Mouse (Mus musculus) heart, adult 2 months (tissue): Measurements from ENCODE around the gene Wdhd1. TPM values are rescaled to one million over a fixed set of nuclear protein-coding genes. Genes with fewer than 3 reads are reported as not detected.

Source experiments
- DNase-seq, 2 experiments: peaks; one replicate each; pipeline ENCODE4 v3.0.0; 2021
- H3K27ac ChIP-seq: fragments of 200-600 bp; 2 replicates; pipeline ENCODE4 v1.8.1; 2022
- H3K27me3 ChIP-seq: fragments of 200-500 bp; 2 replicates; pipeline ENCODE4 v1.6.1; 2012; ENCODE audit warnings: mild to moderate bottlenecking, low read length, inconsistent platforms, mixed read lengths; ENCODE audit not compliant: control insufficient read depth, insufficient read depth
- H3K36me3 ChIP-seq: fragments of 200-500 bp; 2 replicates; pipeline ENCODE4 v1.6.1; 2012; ENCODE audit warnings: low read length, inconsistent platforms; ENCODE audit not compliant: control insufficient read depth, insufficient read depth
- H3K4me1 ChIP-seq: fragments of 200-500 bp; 2 replicates; pipeline ENCODE4 v1.6.1; 2011; ENCODE audit warnings: low read length; ENCODE audit not compliant: control insufficient read depth, insufficient read depth
- H3K4me3 ChIP-seq: fragments of 200-600 bp; 2 replicates; pipeline ENCODE4 v1.8.1; 2022
- H3K79me2 ChIP-seq: fragments of 200-500 bp; replicated peaks from 2 replicates; pipeline ENCODE4 v1.6.1; 2012; ENCODE audit warnings: mild to moderate bottlenecking, inconsistent platforms, low read length, moderate library complexity, mixed read lengths; ENCODE audit not compliant: control insufficient read depth, insufficient read depth
- H3K9ac ChIP-seq: fragments of 200-500 bp; 2 replicates; pipeline ENCODE4 v1.6.1; 2012; ENCODE audit warnings: low read depth, mild to moderate bottlenecking, control low read depth, inconsistent platforms, low read length, mixed read lengths
- CTCF ChIP-seq: fragments of 200-600 bp; IDR thresholded peaks from 2 replicates; pipeline ENCODE4 v1.8.1; 2022; ENCODE audit warnings: antibody characterized with exemption, mild to moderate bottlenecking, moderate library complexity
- EP300 ChIP-seq: fragments of 200-500 bp; IDR thresholded peaks from 2 replicates; pipeline ENCODE4 v1.6.1; 2011; ENCODE audit warnings: low read depth, low read length, control low read depth; ENCODE audit not compliant: insufficient read depth
- POLR2A ChIP-seq: fragments of 200-500 bp; IDR thresholded peaks from 2 replicates; pipeline ENCODE4 v1.6.1; 2011; ENCODE audit warnings: mild to moderate bottlenecking, low read depth, low read length, control low read depth; ENCODE audit not compliant: insufficient read depth
- WGBS: fragments of 180-500 bp; shearing (Covaris S2); methylation state at CpG from one replicate; pipeline ENCODE4 v1.1.7; 2018; 5-methylcytosine and 5-hydroxymethylcytosine counted together
- intact Hi-C: fragments of 180-260 bp; cut with DNase I; formaldehyde crosslinking; loops from one replicate; pipeline ENCODE4 v1.15.1; 2025
- polyA plus RNA-seq: library from polyadenylated mRNA; depleted of rRNA; stranded (reverse); fragments of >200 nt; gene quantifications from 2 replicates; pipeline ENCODE4 v1.2.3, GENCODE M21; 2012
- total RNA-seq, 2 experiments: library from RNA; stranded (reverse); gene quantifications; 2 replicates each; pipeline ENCODE4 v1.2.3; 2021

The Wdhd1 gene
- total and polyA plus RNA-seq, 3 experiments, result 0.33 to 0.73 (median 0.48) TPM

GRCm38 (mm10) chr14:47275417-47275816, 1.2 kb downstream of the Wdhd1 start:
- Histone ChIP-seq H3K36me3 (peaks cover 2% of the 10 kb centered on the region; the same call in 1 of the 2 replicates), H3K4me1 (no peaks in the 10 kb centered on the region; the same call in 1 of the 2 replicates), H3K27ac (no peak overlapping the region), H3K9ac (no peak overlapping the region), H3K27me3 (no peaks in the 10 kb centered on the region), H3K4me3 (no peak overlapping the region), H3K79me2 (no peaks in the 10 kb centered on the region; the same call in 1 of the 2 replicates)
- 36% methylated on average over 3 of the region's 3 CpGs for WGBS
- no peak for TF ChIP-seq EP300
- DNase-seq, result no peak
- intact Hi-C loops, result loop anchor here (5.0 kb wide), 1 partner anchor 142 kb away; the partner anchor contains the start of gene Dlgap5

GRCm38 (mm10) chr14:47273751-47274150, 2.9 kb downstream of the Wdhd1 start:
- no peak overlapping the region for H3K27ac ChIP-seq
- TF ChIP-seq POLR2A, result no peak
- no peak for TF ChIP-seq EP300
- TF ChIP-seq CTCF, result no peak
- WGBS, result 92% methylated on average over 3 of the region's 3 CpGs
- no peaks in the 10 kb centered on the region; the same call in 1 of the 2 replicates for H3K4me1 ChIP-seq
- H3K79me2 ChIP-seq, result no peaks in the 10 kb centered on the region
- H3K4me3 ChIP-seq, result no peak overlapping the region
- H3K9ac ChIP-seq, result no peak overlapping the region
- H3K27me3 ChIP-seq, result no peaks in the 10 kb centered on the region
- intact Hi-C loops, result no loop called here
- H3K36me3 ChIP-seq, result peaks cover 2% of the 10 kb centered on the region; the same call in 1 of the 2 replicates
- no peak for DNase-seq

- TF ChIP-seq POLR2A (no peak), CTCF (no peak), EP300 (no peak)
Measured at GRCm38 (mm10) chr14:47269706-47270105, 7.0 kb downstream of the Wdhd1 start.

GRCm38 (mm10) chr14:47269056-47269455, 7.6 kb downstream of the Wdhd1 start:
- Histone ChIP-seq H3K27me3 (no peaks in the 10 kb centered on the region), H3K9ac (no peak overlapping the region), H3K4me1 (no peaks in the 10 kb centered on the region), H3K79me2 (no peaks in the 10 kb centered on the region), H3K27ac (no peak overlapping the region), H3K36me3 (no peaks in the 10 kb centered on the region), H3K4me3 (no peak overlapping the region)
- DNase-seq, result no peak
- TF ChIP-seq POLR2A (no peak), EP300 (no peak), CTCF (no peak)
- 96% methylated on average over 4 of the region's 4 CpGs for WGBS
- intact Hi-C loops, result no loop called here

More at GRCm38 (mm10) chr14:47269706-47270105, 7.0 kb downstream of the Wdhd1 start:
- H3K27ac ChIP-seq, result no peak overlapping the region
- H3K4me3 ChIP-seq, result no peak overlapping the region
- no peaks in the 10 kb centered on the region for H3K4me1 ChIP-seq
- no peaks in the 10 kb centered on the region for H3K36me3 ChIP-seq
- DNase-seq, result no peak
- H3K9ac ChIP-seq, result no peak overlapping the region
- H3K79me2 ChIP-seq, result no peaks in the 10 kb centered on the region
- no peaks in the 10 kb centered on the region for H3K27me3 ChIP-seq
- WGBS, result 98% methylated on average over 2 of the region's 2 CpGs
- intact Hi-C loops, result no loop called here

DNA sequence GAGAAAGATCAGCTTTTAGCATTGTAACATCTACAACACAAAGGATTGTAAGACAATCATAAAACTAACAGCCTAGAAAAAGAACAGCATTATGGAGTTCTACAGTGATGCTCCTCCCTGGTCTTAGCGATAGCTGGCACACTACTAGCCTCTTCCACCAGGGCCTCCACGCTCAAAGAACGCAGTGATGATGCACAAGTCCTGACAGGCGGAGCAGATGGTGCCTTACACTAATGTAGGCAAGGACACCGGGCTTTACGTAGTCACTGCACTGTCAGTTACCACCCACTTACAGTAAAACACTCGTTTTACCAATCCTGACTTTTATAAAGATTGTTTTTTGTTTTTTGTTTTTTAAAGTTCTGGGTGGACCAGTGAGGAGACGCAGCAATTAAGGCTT, 10.8 kb downstream of the Wdhd1 start:
- intact Hi-C loops, result no loop called here
- Histone ChIP-seq H3K4me1 (no peaks in the 10 kb centered on the region), H3K9ac (no peak overlapping the region), H3K36me3 (no peaks in the 10 kb centered on the region), H3K27ac (no peak overlapping the region), H3K79me2 (no peaks in the 10 kb centered on the region), H3K4me3 (no peak overlapping the region), H3K27me3 (no peaks in the 10 kb centered on the region)
- no peak for DNase-seq
- WGBS, result 93% methylated on average over 8 of the region's 8 CpGs
- TF ChIP-seq POLR2A, result no peak
- TF ChIP-seq CTCF, result no peak
- TF ChIP-seq EP300, result no peak

DNA sequence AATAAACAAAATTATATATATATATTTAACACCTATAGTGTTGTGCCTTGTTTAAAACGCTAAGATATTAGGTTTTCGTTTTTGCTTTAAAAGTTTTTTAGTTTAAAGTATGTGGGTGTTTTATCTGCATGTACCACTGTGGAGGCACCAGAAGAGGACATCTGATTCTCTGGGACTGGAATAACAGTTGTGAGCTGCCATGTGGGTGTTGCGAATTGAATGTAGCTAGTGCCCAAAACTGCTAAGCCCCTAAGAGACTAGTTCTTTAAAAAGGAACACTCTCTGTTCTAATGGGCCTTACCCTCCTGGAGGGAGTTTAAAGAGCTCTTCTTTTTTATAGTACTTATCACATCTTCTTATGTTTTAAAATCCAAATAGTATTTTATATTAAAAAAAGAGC, 11.8 kb downstream of the Wdhd1 start:
- no peak overlapping the region for H3K27ac ChIP-seq
- no peaks in the 10 kb centered on the region for H3K4me1 ChIP-seq
- H3K27me3 ChIP-seq, result no peaks in the 10 kb centered on the region
- no peaks in the 10 kb centered on the region for H3K36me3 ChIP-seq
- no peak overlapping the region for H3K9ac ChIP-seq
- TF ChIP-seq EP300, result no peak
- no peak for TF ChIP-seq POLR2A
- TF ChIP-seq CTCF, result no peak
- no peak overlapping the region for H3K4me3 ChIP-seq
- DNase-seq, result no peak
- intact Hi-C loops, result no loop called here
- WGBS, result 95% methylated on average over 3 of the region's 3 CpGs
- H3K79me2 ChIP-seq, result no peaks in the 10 kb centered on the region
